Mouse (Mus musculus) lung, postnatal 14 days (tissue): Measurements from ENCODE around the gene Gm13723.

Source experiments
- DNase-seq: peaks from one replicate; pipeline ENCODE4 v3.0.0; 2021

Gene Gm13723

GRCm38 (mm10) chr2:86874702-86875101, at the start of gene Gm13723:
Gm13723 (minus strand) TSS chr2:86874802.
- no peak for DNase-seq

GRCm38 (mm10) chr2:86905647-86906046, 31.0 kb upstream of the Gm13723 start:
- no peak for DNase-seq

- no peak for DNase-seq
Observed at GRCm38 (mm10) chr2:86892116-86892515, 17.5 kb upstream of the Gm13723 start, which contains the start of gene Olfr1097. Olfr1097 (minus strand) TSS chr2:86892216.

GRCm38 (mm10) chr2:86851596-86851995, 23.0 kb downstream of the Gm13723 start, which contains the start of gene Olfr1095:
Olfr1095 (minus strand) TSS chr2:86851696.
- no peak for DNase-seq

GRCm38 (mm10) chr2:86824363-86824762, 50.2 kb downstream of the Gm13723 start, which contains the start of gene Olfr1094:
Olfr1094 (plus strand) TSS chr2:86824663.
- DNase-seq = no peak
